Mouse (Mus musculus): ENCODE measurements at regions not wholly inside any gene's neighbourhood (a gene's known extent, or its start where the extent isn't known, plus 50 kb on each side); places are given as distances from the start of the nearest gene placed in this dataset.

DNA sequence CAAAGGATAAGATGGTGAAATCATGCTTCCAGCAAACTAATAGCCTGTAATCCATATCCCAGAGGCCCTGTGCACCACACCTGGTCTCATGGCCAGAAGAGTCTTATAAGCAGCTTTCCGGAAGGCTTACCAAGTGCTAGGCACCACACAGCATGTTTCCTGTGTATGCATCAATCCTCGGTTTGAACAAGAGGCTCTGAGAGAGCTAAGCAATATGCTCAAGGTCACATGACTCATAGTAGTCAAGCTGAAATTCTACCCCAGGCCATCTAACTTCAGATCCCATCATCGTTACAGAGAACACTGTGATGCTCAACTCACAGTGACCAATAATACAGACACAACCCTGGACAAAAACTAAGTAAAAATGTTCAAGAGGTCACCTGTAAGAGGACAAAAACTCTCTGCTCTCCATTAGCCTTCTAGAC lies 197.1 kb upstream of the Klf7 start:
- TF ChIP-seq CTCF (IDR thresholded peaks at IDR 0.05; ENCODE audit: low read depth) (no peak), EP300 (IDR thresholded peaks at IDR 0.05; ENCODE audit: low read depth) (no peak)
